Mouse (Mus musculus) neural tube, embryonic 15.5 days (tissue): Measurements from ENCODE around the gene Arhgap28. TPM values are rescaled to one million over a fixed set of nuclear protein-coding genes. Genes with fewer than 3 reads are reported as not detected.

Experiments
- ATAC-seq: fragments of 200-750 bp; cut with Nextera tagmentation; 2 replicates; pipeline ENCODE4 v1.8.0; 2017; ENCODE audit warnings: mild to moderate bottlenecking, moderate TSS enrichment, moderate library complexity; ENCODE audit not compliant: low FRiP score
- H3K27ac ChIP-seq: fragments of 300-500 bp; sonication (generic); replicated peaks from 2 replicates; pipeline ENCODE4 v1.5.1; 2015; ENCODE audit warnings: mild to moderate bottlenecking, inconsistent platforms
- H3K27me3 ChIP-seq: fragments of 300-500 bp; sonication (generic); replicated peaks from 2 replicates; pipeline ENCODE4 v1.6.1; 2015; ENCODE audit warnings: inconsistent platforms
- H3K36me3 ChIP-seq: fragments of 300-500 bp; sonication (generic); 2 replicates; pipeline ENCODE4 v1.6.1; 2015; ENCODE audit warnings: inconsistent platforms
- H3K4me1 ChIP-seq: fragments of 300-500 bp; sonication (generic); 2 replicates; pipeline ENCODE4 v1.6.1; 2015; ENCODE audit warnings: inconsistent platforms
- H3K4me2 ChIP-seq: fragments of 300-500 bp; sonication (generic); 2 replicates; pipeline ENCODE4 v1.6.1; 2015; ENCODE audit warnings: inconsistent platforms, mild to moderate bottlenecking, moderate library complexity
- H3K4me3 ChIP-seq: fragments of 300-500 bp; sonication (generic); replicated peaks from 2 replicates; pipeline ENCODE4 v1.5.1; 2015; ENCODE audit warnings: mild to moderate bottlenecking, inconsistent platforms
- H3K9ac ChIP-seq: fragments of 300-500 bp; sonication (generic); replicated peaks from 2 replicates; pipeline ENCODE4 v1.6.1; 2015; ENCODE audit warnings: mild to moderate bottlenecking, inconsistent platforms
- H3K9me3 ChIP-seq: fragments of 300-500 bp; sonication (generic); replicated peaks from 2 replicates; pipeline ENCODE4 v1.6.1; 2016; ENCODE audit warnings: inconsistent platforms
- WGBS: fragments of 180-500 bp; shearing (Covaris S2); methylation state at CpG from one replicate; pipeline ENCODE4 v1.1.7; 2015; ENCODE audit warnings: mixed read lengths; 5-methylcytosine and 5-hydroxymethylcytosine counted together
- polyA plus RNA-seq: library from polyadenylated mRNA; unstranded; fragments of >200 nt; fragmentation: Nextera tagmentation; extraction: Ambion mirVana; gene quantifications from 2 replicates; pipeline ENCODE4 v1.2.1, GENCODE M21; 2015

Arhgap28 gene
- 8.9 and 11.3 TPM in 2 replicates for polyA plus RNA-seq

DNA sequence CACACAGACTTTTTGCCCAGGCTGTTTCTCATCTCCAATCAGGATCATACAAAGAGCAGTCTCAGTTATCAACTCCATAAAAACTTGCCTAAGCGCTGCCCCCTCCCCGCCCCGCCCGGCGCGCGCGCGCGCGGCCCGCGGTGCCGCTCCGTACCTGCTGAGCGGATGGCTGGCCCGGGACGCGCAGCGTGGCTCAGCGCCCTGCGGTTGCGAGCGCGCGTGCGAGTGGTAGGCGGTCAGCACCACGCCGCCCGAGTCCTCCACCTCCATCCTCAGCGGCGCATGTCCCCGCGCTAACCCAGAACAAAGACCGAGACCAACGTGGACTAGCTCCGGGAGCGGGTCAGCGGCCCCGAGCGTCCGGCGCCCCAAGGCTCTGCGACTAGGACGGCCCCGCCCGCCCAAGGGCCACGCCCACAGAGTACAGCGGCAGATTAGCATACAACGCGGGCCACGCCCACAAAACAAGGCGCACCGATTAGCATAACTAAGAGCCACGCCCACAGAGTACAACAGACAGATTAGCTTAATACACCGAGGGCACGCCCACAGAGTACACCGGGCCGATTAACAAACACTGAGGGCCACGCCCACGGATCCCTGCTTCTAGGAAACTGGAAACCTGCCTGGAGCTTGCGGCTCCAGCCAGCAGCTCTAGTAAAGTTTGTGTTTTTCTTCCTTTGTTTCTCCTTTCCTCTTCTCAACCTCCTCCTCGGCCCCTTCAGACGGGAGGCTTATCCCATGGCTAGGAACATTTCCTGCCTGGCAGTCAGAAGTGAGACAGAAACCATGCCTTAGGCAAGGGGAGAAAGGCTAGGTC is at the start of gene Arhgap28:
Gene Arhgap28, minus strand, starts transcription at position 380 of the 820 bp plus-strand sequence.
- peaks cover 30% of the 10 kb centered on the region for H3K4me1 ChIP-seq
- H3K27ac ChIP-seq: peak within 1 kb of the TSS; percentile 74
- H3K4me2 ChIP-seq: peak within 1 kb of the TSS; percentile 94
- H3K9me3 ChIP-seq: no peaks in the 10 kb centered on the region
- peak within 1 kb of the TSS; percentile 76 for H3K4me3 ChIP-seq
- peak; percentile 94 for ATAC-seq
- H3K27me3 ChIP-seq: no peaks in the 10 kb centered on the region
- under 1% methylated on average over 55 of the region's 65 CpGs for WGBS
- no peaks in the 10 kb centered on the region for H3K36me3 ChIP-seq
- peak within 1 kb of the TSS; percentile 57 for H3K9ac ChIP-seq

DNA sequence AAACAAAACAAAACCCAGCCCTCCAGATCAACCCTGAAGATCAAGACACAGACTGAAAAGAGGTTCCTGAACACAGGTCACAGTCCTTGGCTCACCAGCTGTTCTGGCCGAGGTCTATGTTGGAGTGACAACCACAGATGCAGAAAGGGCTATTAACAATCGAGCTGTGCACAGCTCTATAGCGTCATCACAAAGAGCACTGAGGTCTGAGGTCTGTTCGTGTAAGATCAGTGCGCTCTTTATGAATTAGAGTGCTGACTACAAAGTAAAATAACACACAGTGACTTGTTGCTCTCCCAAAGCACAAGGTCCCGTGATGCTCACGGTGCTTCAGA is 42.4 kb upstream of the Arhgap28 start:
- H3K36me3 ChIP-seq: no peaks in the 10 kb centered on the region
- H3K27me3 ChIP-seq: no peaks in the 10 kb centered on the region
- no peak overlapping the region for H3K4me3 ChIP-seq
- ATAC-seq: no peak
- H3K4me1 ChIP-seq: no peaks in the 10 kb centered on the region
- H3K9ac ChIP-seq: no peak overlapping the region
- 76% methylated on average over 7 of the region's 7 CpGs for WGBS
- no peak overlapping the region for H3K4me2 ChIP-seq
- H3K27ac ChIP-seq: no peak overlapping the region
- no peaks in the 10 kb centered on the region for H3K9me3 ChIP-seq

DNA sequence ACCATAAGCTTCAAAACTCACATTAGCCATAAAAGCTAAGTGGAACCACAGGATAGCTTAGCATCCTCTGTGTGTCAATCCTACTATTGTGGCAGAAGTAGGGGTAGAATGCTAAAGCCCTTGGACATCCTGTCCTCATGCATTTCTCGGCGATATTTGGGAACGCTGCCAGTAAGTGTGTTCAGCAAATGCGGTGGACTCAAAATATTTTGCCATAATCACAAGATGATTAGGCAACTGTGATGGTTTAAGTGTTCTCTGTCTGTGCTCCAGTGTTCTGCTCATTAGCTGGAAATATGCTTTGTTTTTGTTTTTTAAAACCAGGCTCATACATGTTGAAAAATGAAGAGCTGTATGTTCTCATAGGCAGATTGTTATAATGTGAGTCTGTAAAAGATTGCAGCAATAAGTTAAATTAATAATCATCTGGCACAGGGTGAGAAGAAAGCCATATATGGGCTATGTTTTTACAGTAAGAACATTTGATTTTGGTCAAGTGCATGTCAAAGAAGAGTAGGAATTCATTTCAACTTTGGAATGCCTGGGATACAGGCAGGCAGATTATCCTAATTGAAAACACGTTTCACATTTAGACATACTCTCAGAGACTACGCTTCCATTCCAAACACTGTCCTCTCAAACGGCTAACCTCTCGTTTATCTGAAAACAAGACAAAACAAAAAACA is 41.9 kb upstream of the Arhgap28 start:
- H3K9ac ChIP-seq: no peak overlapping the region
- H3K27me3 ChIP-seq: no peaks in the 10 kb centered on the region
- H3K36me3 ChIP-seq: no peaks in the 10 kb centered on the region
- no peak for ATAC-seq
- H3K4me3 ChIP-seq: no peak overlapping the region
- H3K4me2 ChIP-seq: no peak overlapping the region
- no peaks in the 10 kb centered on the region for H3K9me3 ChIP-seq
- no peaks in the 10 kb centered on the region for H3K4me1 ChIP-seq
- WGBS: 85% methylated on average over 8 of the region's 8 CpGs
- H3K27ac ChIP-seq: no peak overlapping the region

DNA sequence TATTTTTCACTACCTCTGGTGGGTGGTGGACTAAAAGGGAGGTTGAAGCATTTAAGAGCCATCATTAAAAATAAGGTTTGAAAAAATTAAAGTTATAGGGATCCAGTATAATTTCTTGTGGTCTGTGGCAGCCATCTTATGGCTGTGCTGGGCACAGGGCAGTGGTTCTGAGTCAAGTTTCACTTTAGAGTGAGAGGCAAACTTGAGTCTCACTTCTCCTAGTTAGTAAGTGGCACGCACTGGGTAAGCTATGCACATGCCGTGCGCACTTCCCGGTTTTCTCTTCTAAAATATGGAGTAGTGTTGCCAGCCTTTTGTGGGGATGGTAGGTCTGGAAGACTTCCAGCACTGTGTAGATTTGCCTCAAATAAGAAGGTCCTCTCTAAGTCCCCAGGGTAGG is 38.5 kb upstream of the Arhgap28 start:
- Histone ChIP-seq H3K4me1 (peaks cover 3% of the 10 kb centered on the region; the same call in 1 of the 2 replicates), H3K27ac (no peak overlapping the region), H3K9ac (no peak overlapping the region), H3K36me3 (no peaks in the 10 kb centered on the region), H3K4me3 (no peak overlapping the region), H3K9me3 (no peaks in the 10 kb centered on the region), H3K27me3 (no peaks in the 10 kb centered on the region), H3K4me2 (no peak overlapping the region)
- WGBS: 96% methylated on average over 4 of the region's 4 CpGs
- ATAC-seq: no peak

DNA sequence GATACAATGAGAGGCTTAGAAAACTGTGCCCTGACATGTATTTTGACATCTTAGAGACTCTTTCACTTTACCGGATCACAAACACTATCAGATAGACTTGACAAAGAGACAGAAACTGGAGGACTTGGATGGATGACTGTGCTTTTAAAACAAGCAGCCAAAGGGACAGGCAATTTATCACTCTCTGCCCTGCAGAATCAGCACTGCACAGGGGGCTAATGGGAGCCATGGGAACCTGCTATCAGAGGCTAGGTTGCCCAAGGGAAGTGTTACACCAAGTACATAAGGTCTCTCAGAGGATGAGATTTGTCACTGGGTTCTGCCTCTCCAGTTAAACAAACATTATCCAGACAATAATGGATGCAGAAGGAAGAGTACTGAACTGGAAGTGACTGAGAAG is 33.1 kb upstream of the Arhgap28 start:
- no peak for ATAC-seq
- Histone ChIP-seq H3K9ac (no peak overlapping the region), H3K36me3 (no peaks in the 10 kb centered on the region), H3K4me3 (no peak overlapping the region), H3K4me1 (peaks cover 3% of the 10 kb centered on the region; the same call in 1 of the 2 replicates), H3K27ac (no peak overlapping the region), H3K9me3 (no peaks in the 10 kb centered on the region), H3K27me3 (no peaks in the 10 kb centered on the region), H3K4me2 (no peak overlapping the region)
- 70% methylated on average over 1 of the region's 1 CpGs for WGBS

DNA sequence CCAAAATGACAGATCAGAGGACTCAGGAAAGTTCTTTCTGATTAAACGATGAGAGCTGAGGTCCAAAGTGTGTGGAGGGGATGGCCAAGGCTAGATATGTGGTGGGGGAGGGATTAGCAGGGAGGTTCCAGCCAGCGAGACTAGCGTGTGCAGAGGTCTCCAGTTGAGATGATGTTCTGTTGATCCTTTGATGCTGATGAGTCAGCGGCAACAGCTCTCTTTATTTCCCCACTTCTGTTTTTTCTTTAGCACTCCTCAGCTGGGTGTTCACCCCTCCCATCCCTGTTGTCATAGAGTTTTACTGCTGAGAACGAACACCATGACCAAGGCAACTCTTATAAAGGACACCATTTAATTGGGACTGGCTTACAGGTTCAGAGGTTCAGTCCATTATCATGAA is 25.6 kb upstream of the Arhgap28 start:
- no peak overlapping the region for H3K4me2 ChIP-seq
- no peaks in the 10 kb centered on the region for H3K27me3 ChIP-seq
- no peak overlapping the region for H3K9ac ChIP-seq
- H3K36me3 ChIP-seq: no peaks in the 10 kb centered on the region
- WGBS: 80% methylated on average over 5 of the region's 5 CpGs
- no peak overlapping the region for H3K4me3 ChIP-seq
- no peak for ATAC-seq
- no peak overlapping the region for H3K27ac ChIP-seq
- no peaks in the 10 kb centered on the region for H3K9me3 ChIP-seq
- H3K4me1 ChIP-seq: no peaks in the 10 kb centered on the region

DNA sequence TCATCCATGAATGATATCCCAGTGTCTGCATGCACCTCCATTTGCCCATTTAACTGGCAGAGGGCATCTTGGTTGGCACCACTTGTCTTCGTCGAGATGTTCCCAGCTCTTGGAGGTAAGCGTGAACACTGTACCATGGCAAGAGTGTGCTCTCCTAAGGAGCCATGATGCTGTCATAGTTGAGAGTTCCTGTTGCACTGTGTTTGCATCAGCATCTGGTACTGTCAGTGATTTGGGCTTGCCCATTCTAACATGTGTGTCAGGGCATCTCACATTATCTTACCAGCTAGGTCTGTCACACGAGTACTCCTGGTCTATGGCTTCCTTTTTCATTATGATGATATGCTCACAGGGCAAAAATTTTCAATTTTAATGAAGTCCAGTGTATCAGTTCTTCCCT is 24.6 kb upstream of the Arhgap28 start:
- no peak overlapping the region for H3K27ac ChIP-seq
- no peaks in the 10 kb centered on the region for H3K27me3 ChIP-seq
- H3K9ac ChIP-seq: no peak overlapping the region
- H3K4me3 ChIP-seq: no peak overlapping the region
- no peak overlapping the region for H3K4me2 ChIP-seq
- H3K36me3 ChIP-seq: no peaks in the 10 kb centered on the region
- ATAC-seq: no peak
- 96% methylated on average over 4 of the region's 4 CpGs for WGBS
- H3K4me1 ChIP-seq: no peaks in the 10 kb centered on the region
- no peaks in the 10 kb centered on the region for H3K9me3 ChIP-seq

DNA sequence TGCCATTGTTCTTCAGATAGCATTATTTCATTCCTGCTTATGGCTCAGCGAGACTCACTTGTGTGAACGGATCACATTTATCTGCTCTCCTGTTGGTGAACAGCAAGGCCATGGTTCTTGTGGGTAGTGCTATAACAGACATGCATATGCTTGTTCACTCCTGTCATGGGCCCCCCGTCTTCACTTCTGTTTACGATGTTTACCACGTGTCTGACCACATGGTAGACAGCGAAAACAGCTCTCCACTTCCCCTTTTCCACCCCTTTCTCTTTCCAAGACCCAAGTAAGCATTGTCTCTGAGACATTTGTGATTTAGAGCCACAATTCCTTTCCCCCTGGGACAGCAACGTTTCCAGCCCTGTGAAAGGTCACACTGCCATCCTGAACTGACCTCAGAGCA is 20.4 kb upstream of the Arhgap28 start:
- Histone ChIP-seq H3K9me3 (no peaks in the 10 kb centered on the region), H3K9ac (no peak overlapping the region), H3K36me3 (no peaks in the 10 kb centered on the region), H3K27me3 (no peaks in the 10 kb centered on the region), H3K4me1 (no peaks in the 10 kb centered on the region), H3K4me2 (no peak overlapping the region), H3K27ac (no peak overlapping the region), H3K4me3 (no peak overlapping the region)
- no peak for ATAC-seq
- WGBS: 50% methylated on average over 7 of the region's 7 CpGs

DNA sequence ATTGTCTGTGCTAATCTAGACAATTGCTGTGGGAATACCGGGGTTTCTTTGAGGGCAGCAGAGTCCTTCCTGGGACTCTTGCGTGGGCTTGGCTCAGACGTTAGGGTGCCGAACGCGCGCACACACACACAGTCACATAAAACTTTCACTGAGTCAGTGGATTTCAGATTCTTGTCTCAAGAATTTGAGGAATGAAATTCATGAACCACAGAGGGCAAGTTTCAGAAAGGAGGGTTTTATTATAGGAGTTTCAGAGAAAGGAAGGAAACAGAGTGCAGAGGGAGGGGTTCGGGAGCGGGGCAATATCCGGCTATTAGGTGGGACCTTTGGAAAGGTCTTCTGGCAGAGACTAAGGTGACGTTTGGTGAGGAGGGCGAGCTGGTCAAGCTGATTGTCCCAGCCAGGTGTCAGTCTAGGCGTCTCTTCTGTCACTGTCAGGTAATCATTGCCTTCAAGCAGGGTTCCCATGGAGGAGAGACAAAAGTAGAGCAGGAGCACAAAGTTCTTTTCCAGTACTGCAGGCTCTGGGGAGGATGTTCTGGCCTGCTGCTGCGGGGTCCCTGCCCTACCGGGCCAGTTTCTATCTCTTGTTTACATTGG is 15.6 kb upstream of the Arhgap28 start:
- Histone ChIP-seq H3K36me3 (no peaks in the 10 kb centered on the region), H3K4me2 (no peak overlapping the region), H3K9ac (no peak overlapping the region), H3K4me3 (no peak overlapping the region), H3K9me3 (no peaks in the 10 kb centered on the region), H3K4me1 (no peaks in the 10 kb centered on the region), H3K27ac (no peak overlapping the region), H3K27me3 (no peaks in the 10 kb centered on the region)
- ATAC-seq: no peak
- WGBS: 69% methylated on average over 15 of the region's 15 CpGs

DNA sequence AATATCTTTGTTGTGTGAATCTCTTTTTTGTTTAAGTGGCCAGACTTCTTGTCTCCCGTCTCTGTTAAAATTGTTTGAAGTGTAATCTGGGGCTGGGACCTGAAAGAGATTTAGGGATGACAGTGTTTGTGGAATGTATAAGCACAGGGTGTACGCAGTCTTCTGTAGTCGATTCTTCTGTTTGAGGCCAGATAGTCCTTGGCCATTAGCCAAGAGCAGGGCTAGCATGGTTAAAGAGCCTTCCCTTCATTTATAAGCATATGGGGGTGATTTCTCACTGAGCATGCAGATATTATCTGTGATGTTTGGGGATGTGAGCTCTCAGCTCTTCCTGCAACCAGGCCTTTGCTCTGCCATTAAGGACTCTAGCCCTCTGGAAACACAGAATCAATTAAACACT is 13.2 kb upstream of the Arhgap28 start:
- Histone ChIP-seq H3K27ac (no peak overlapping the region), H3K4me2 (no peak overlapping the region), H3K36me3 (no peaks in the 10 kb centered on the region), H3K9ac (no peak overlapping the region), H3K4me1 (no peaks in the 10 kb centered on the region), H3K4me3 (no peak overlapping the region), H3K9me3 (no peaks in the 10 kb centered on the region), H3K27me3 (no peaks in the 10 kb centered on the region)
- no peak for ATAC-seq
- 46% methylated on average over 3 of the region's 3 CpGs for WGBS

DNA sequence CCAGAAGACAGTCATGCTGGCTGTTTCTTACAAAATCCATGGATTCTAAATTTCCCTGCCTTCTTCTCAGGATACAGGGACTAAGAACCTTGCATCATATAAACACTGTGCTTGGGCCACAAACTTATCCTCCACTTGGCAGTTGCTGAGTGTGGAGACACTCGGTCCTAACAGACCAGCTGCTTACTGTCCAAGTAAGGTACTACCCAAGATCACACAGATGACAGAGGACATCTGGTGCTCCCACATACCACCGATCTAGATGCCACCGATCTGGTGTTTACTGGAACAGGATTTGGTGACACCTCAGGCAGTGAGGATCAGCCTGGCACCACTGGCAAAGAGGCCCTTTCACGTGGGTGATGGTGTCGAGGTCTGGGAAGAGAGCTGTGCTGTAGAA is 7.7 kb upstream of the Arhgap28 start:
- no peak for ATAC-seq

DNA sequence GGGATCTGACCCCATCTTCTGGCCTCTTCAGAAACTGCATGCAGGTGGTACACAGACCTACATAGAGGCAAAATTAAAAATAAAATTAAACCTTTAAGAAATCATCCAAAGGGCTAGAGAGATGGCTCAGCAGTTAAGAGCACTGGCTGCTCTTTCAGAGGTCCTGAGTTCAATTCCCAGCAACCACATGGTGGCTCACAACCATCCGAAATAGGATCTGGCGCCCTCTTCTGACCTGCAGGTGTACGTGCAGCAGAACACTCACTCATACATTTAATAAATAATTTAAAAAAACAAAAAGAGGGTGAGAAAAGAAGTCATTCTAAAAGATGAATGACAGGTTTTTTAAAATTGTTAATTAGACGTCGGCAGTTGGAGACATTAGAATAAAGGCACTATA is 6.1 kb upstream of the Arhgap28 start:
- Histone ChIP-seq H3K4me2 (no peak overlapping the region), H3K4me1 (peaks cover 2% of the 10 kb centered on the region; the same call in 1 of the 2 replicates), H3K27ac (no peak overlapping the region), H3K4me3 (no peak overlapping the region), H3K36me3 (no peaks in the 10 kb centered on the region), H3K27me3 (no peaks in the 10 kb centered on the region), H3K9me3 (no peaks in the 10 kb centered on the region), H3K9ac (no peak overlapping the region)
- no peak for ATAC-seq
- 97% methylated on average over 5 of the region's 5 CpGs for WGBS

More for the DNA sequence above, 7.7 kb upstream of the Arhgap28 start:
- Histone ChIP-seq H3K27ac (no peak overlapping the region), H3K4me1 (no peaks in the 10 kb centered on the region), H3K9me3 (no peaks in the 10 kb centered on the region), H3K36me3 (no peaks in the 10 kb centered on the region), H3K4me3 (no peak overlapping the region), H3K9ac (no peak overlapping the region), H3K4me2 (no peak overlapping the region), H3K27me3 (no peaks in the 10 kb centered on the region)
- WGBS: 93% methylated on average over 5 of the region's 5 CpGs
